Mouse (Mus musculus) neural tube, postnatal 0 days (tissue): ENCODE results near the gene Spag9. TPM values are rescaled to one million over a fixed set of nuclear protein-coding genes. Genes with fewer than 3 reads are reported as not detected.

Experiments used
- polyA plus RNA-seq: library from polyadenylated mRNA; unstranded; fragments of >200 nt; fragmentation: Nextera tagmentation; extraction: Ambion mirVana; gene quantifications from 2 replicates; pipeline ENCODE4 v1.2.1, GENCODE M21; 2015

The Spag9 gene
- 94.7 and 103 TPM in 2 replicates for polyA plus RNA-seq

DNA sequence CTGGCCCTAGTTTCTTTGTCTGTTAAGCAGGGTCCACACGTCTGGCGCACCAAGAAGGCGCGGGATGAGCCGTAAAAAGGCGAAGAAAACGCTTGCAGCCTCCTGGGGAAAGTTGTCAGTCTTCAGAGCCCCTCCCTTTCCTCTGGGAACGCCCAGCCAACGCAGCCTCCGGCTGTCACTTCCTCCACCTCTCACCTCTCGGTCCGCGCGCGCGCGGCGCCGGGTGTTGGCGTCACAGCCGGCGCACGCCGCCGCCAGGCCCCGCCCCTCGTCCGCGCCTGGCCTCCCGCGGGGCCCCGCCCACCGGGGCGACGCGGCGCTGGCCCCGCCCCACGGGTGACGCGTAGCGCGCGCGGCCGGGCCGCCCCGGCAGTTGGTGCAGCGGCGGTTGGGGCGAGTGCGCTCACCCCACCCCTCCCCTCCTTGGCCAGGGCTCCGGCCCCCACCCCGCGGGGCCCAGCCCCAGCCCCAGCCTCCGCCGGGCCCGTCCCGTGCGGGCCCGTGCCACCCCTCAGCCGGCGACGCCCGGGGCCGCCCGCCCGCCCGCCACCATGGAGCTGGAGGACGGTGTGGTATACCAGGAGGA lies at the start of gene Spag9:
Gene Spag9, plus strand, starts transcription at position 372 of the 586 bp plus-strand sequence.

DNA sequence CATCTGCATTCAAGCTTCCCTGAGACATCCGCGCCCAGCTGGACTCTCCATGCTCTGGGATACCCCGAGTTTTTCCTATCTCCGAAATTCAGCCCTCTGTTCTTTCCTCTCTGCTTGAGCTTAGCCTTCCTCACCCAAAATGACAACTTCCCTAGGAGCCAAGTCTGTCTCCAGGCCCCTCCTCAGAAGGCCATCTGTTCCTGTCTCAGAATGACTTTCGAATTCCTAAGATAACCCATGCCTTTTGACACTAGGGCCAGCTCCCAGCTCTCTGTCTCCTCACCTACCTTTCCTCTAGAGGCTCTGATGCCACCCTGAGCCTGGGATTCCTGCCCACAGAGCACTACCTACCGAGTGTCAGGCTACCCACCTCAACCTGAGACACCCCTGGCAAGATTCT lies 39.7 kb upstream of the Spag9 start, which contains the start of gene Nme2:
Gene Nme2, minus strand, starts transcription at position 101 of the 400 bp plus-strand sequence.

DNA sequence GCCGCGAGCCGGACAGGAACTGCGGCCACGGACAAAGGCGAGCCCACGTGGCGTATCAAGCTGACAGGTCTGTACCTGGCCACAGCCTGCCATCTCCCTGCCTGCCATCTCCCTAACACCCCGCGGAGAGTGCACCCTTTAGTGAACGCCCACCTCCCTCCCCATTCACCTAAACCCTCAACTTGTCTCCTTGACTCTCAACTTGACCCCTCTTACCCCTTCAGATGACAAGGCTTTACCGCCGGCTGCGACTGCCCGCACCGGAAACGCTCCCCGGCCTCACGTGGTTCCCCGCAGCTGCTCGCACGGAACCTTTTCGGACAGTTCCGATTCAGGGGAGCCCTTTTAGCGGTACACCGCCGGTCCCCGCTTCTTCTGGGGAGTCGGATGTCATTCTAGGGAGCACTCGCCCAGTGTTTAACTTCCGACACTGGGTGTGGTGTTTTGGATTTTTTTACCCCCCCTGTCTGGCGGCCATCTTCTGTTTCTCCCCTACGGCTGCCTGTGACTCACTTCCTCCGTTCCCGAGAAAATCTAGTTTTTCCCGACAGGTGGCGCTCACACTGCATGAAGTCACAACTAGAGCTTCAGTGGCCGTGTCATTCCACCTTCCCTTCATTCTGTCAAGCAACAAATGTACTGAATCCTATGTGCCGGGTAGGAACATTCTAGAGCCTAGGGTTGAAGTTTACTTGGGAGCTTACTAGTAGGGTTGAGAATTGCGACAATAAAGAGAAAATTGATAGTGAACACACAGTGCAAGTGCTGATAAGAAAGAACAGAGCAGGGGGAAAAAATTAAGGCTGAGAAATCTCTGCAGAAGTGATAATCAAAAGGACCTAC lies 27.7 kb upstream of the Spag9 start, which contains the start of the genes Gm20390 and Nme1:
Gene Gm20390, minus strand, starts transcription at position 289 of the 843 bp plus-strand sequence.
Gene Nme1, minus strand, starts transcription at position 517 of the 843 bp plus-strand sequence.

Other genes with a start within 250 kb of the Spag9 start
- 23.6 and 26.5 TPM in 2 replicates for gene Utp18, start 110.3 kb upstream of the Spag9 start, polyA plus RNA-seq
- gene Mbtd1, start 110.2 kb upstream of the Spag9 start, polyA plus RNA-seq, result 11.8 and 14.0 TPM in 2 replicates
- gene Nme2, start 39.8 kb upstream of the Spag9 start, polyA plus RNA-seq, result 138 and 150 TPM in 2 replicates
- gene Gm20390, start 27.8 kb upstream of the Spag9 start, polyA plus RNA-seq, result 359 and 393 TPM in 2 replicates
- gene Nme1, start 27.6 kb upstream of the Spag9 start, polyA plus RNA-seq, result 278 and 348 TPM in 2 replicates
- 33.6 and 34.4 TPM in 2 replicates for gene Tob1, start 215.4 kb downstream of the Spag9 start, polyA plus RNA-seq
- gene Wfikkn2, start 249.9 kb downstream of the Spag9 start, polyA plus RNA-seq, result 1.9 and 2.6 TPM in 2 replicates